Comparison of ENCODE assay signal across 8 mouse cellular contexts in the genomic region with DNA sequence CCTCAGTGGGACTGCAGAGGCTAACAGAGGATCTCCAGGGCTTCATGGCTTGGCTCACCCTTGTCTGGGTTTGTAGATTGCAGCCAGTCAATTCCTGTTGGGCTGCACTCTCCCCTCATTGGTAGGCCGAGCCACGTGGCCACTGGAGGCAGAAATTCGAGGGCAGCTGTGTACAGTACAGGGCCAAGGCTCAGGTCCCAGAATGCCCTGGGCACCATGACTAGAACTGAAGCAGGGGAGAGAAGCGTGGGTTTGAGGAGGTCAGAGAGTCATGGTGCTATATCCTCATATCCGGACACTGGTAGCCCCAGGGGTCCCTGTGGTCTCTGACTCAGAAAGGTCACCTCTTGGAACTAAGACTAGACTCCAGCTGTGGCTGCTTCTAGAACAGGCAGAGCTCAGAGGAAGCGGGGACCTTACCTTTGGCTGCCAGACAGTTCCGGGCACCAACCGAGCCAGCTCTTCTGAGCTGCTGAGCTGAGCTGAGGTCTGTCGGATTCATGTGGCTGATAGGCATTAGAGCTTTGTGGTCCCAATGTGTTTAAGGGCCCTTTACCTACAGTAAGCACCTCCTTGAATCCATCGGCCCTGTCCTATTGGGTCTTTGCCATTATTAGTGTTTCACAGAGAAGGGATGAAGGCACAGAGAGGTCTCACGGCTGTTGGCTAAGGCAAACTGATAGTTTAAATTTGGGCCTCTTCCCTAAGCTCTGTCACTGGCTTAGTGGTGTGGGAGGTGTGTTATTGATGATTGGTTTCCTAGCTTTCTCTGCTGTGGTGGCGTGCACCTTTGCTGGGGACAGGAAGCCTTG.
A peak's percentile ranks its signal among the peaks of the same experiment; 100 is the strongest.
DNase-seq lines count a peak whose midpoint lies in the region; ATAC-seq and TF ChIP-seq lines count a peak whose summit lies in the region.

No protein-coding gene starts in this region.

- H3K27ac ChIP-seq in layer of hippocampus, adult 2 months = peak overlapping the region; percentile 86
- peak overlapping the region; percentile 91 for H3K27ac ChIP-seq in hindbrain, embryonic 13.5 days

- DNase-seq in layer of hippocampus, adult 2 months (ENCODE audit: low spot score in 2 of 2) = no peak
- no peak for DNase-seq in layer of hippocampus, postnatal 14 days (ENCODE audit: low spot score in 2 of 2)
- no peak for DNase-seq in right cerebral cortex, adult 2 months (ENCODE audit: low spot score in 2 of 2)
- DNase-seq in layer of hippocampus, adult 18-20 months (ENCODE audit: low spot score in 2 of 2) = no peak
- no peak for DNase-seq in right cerebral cortex, adult 18-20 months

- H3K27me3 ChIP-seq in hindbrain, embryonic 13.5 days = no peaks in the 10 kb centered on the region

- no peak overlapping the region for H3K9ac ChIP-seq in hindbrain, embryonic 13.5 days

- no peak overlapping the region for H3K4me2 ChIP-seq in hindbrain, embryonic 13.5 days

- no peak for TF ChIP-seq CTCF in layer of hippocampus, adult 2 months (conservative IDR thresholded peaks at IDR 0.05)

- peak; percentile 63 for ATAC-seq in activated CD4-positive, CD25-positive, alpha-beta regulatory T cell, adult 4 months
- no peak for ATAC-seq in hindbrain, embryonic 13.5 days (ENCODE audit: low FRiP score)
- peak; percentile 16; the same call in 1 of the 2 replicates for ATAC-seq in megakaryocyte progenitor cell, adult 5-6 weeks (replicated peaks; ENCODE audit: poor library complexity)

- 66% methylated on average over 12 of the region's 12 CpGs for WGBS in hindbrain, embryonic 13.5 days

- H3K4me3 ChIP-seq in layer of hippocampus, adult 2 months = no peak overlapping the region
- H3K4me3 ChIP-seq in hindbrain, embryonic 13.5 days = no peak overlapping the region

- no peaks in the 10 kb centered on the region for H3K9me3 ChIP-seq in hindbrain, embryonic 13.5 days

- no peaks in the 10 kb centered on the region for H3K36me3 ChIP-seq in hindbrain, embryonic 13.5 days

- peaks cover 71% of the 10 kb centered on the region for H3K4me1 ChIP-seq in hindbrain, embryonic 13.5 days (replicated peaks)
